Mouse (Mus musculus): ENCODE results near the gene Paip2b. TPM values are rescaled to one million over a fixed set of nuclear protein-coding genes. Genes with fewer than 3 reads are reported as not detected.

The Paip2b gene
- polyA plus RNA-seq (2015; fragmentation: Nextera tagmentation; extraction: Ambion mirVana), result 20.8 and 24.0 TPM in 2 replicates

DNA sequence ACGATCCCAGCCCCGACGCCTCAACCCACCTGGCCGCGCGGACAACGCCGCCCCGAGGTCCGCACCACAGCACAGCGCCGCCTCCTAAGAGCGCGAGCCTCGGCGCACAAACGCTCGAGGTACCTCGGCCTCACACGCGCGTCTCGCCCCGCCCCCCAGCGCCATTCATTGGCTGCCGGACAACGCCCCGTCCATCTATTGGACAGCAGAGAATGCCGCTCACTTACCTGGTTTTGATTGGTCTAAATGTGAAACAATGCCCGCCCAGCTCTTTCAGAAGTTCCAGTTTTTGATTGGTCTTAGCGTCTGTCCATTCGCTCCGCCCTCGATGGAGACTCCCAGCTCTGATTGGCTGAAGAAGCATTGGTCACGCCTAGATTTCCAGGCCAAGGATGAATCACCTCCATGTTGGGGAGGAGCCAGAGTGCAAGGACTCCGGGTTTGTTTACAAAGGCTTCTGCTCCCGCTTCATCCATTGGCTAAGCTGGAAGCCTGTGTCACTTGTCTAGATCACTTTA, at the start of gene Paip2b:
Paip2b (minus strand) TSS at position 136 of the 518 bp plus-strand sequence.
- H3K4me2 ChIP-seq, result peak within 1 kb of the TSS; percentile 79
- WGBS, result 0% methylated on average over 37 of the region's 37 CpGs
- no peaks in the 10 kb centered on the region for H3K9me3 ChIP-seq
- H3K4me1 ChIP-seq, result peaks cover 10% of the 10 kb centered on the region
- ATAC-seq (ENCODE audit: insufficient number of reproducible peaks, insufficient read depth, low FRiP score, low TSS enrichment, low read depth), result peak; percentile 99
- peak within 1 kb of the TSS; percentile 87 for H3K27ac ChIP-seq
- peaks cover 14% of the 10 kb centered on the region; the same call in 1 of the 2 replicates for H3K36me3 ChIP-seq
- peak within 1 kb of the TSS; percentile 74 for H3K4me3 ChIP-seq
- H3K27me3 ChIP-seq, result no peaks in the 10 kb centered on the region
- H3K9ac ChIP-seq, result peak within 1 kb of the TSS; percentile 85

DNA sequence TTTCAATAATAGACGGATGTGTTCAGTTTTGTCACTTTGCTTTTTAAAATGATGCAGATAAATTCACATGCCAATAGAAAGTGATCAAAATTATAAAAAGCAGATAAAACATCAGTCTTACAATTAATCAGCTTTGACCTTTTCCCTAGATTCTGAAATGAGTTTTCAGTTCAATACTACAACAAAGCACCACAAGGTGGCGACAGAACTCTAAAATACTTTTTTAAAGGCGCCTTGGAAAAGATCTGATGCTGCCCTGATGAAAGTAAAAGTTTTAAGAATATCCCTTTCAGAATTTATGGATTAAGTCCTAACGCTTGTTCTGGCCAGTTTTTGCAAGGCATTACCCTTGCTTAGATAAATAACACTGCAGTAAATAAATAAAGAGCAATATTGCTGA, 48.3 kb upstream of the Paip2b start:
- Histone ChIP-seq H3K4me3 (0 out of 2 replicates have a peak overlapping the region, but pooled peaks have one; percentile 9), H3K9ac (0 out of 2 replicates have a peak overlapping the region, but pooled peaks have one; percentile 27), H3K27me3 (no peaks in the 10 kb centered on the region), H3K4me2 (peak overlapping the region; percentile 37), H3K4me1 (no peaks in the 10 kb centered on the region), H3K27ac (no peak overlapping the region), H3K9me3 (no peaks in the 10 kb centered on the region), H3K36me3 (no peaks in the 10 kb centered on the region)
- 2% methylated on average over 4 of the region's 4 CpGs for WGBS
- ATAC-seq (ENCODE audit: insufficient number of reproducible peaks, insufficient read depth, low FRiP score, low TSS enrichment, low read depth), result no peak

DNA sequence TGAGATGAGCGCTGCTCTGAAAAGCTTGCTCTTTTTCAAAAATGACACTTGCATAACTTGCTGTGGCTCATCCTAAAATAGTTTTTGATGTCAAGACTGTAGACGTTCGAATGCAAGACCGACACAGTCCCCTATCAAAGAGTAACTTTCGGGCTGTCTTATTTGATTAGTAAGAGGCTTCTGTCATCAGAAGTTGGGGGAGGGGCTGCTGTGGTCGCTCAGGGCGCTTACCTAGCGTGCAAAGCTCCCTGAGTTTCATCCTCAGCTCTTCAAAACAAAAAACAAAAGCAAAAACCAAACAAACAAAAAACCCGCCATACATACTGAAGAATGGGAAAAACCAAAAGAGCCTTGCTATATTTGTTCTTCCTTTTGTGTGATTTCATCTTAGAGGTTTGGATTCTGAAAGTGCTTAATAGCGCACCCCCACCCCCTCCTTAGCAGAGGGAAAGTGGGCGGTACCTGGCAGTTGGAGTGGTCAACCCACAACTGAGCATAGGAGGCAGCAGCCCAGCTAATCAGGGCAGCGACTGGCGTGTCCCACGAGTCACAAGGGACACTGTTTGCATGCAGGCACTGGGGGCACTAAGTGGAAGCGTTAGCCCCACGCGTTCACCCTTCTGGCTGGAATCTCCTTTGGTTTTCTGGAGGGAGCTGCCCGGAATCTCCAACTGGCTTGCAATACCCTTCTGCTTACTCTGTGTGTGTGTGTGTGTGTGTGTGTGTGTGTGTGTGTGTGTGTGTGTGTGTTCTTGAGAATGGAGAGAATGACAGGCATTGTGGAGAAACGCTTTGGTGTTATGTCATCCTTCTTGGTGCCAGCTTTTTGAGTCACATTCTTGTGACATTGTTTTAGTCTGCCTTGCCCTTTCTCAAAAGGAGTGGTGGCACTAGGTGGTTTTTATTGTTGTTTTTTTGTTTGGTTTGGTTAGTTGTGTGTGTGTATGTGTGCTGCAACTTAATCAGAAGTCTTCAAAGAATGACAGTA, 36.4 kb upstream of the Paip2b start:
- no peak overlapping the region for H3K27ac ChIP-seq
- no peaks in the 10 kb centered on the region for H3K27me3 ChIP-seq
- H3K9ac ChIP-seq, result peak overlapping the region; percentile 67
- H3K9me3 ChIP-seq, result no peaks in the 10 kb centered on the region
- H3K4me1 ChIP-seq, result peaks cover 13% of the 10 kb centered on the region
- H3K36me3 ChIP-seq, result no peaks in the 10 kb centered on the region
- H3K4me2 ChIP-seq, result peak overlapping the region; percentile 100
- whole genome bisulfite sequencing, result 4% methylated on average over 19 of the region's 19 CpGs
- ATAC-seq (ENCODE audit: insufficient number of reproducible peaks, insufficient read depth, low FRiP score, low TSS enrichment, low read depth), result no peak
- H3K4me3 ChIP-seq, result peak overlapping the region; percentile 60

DNA sequence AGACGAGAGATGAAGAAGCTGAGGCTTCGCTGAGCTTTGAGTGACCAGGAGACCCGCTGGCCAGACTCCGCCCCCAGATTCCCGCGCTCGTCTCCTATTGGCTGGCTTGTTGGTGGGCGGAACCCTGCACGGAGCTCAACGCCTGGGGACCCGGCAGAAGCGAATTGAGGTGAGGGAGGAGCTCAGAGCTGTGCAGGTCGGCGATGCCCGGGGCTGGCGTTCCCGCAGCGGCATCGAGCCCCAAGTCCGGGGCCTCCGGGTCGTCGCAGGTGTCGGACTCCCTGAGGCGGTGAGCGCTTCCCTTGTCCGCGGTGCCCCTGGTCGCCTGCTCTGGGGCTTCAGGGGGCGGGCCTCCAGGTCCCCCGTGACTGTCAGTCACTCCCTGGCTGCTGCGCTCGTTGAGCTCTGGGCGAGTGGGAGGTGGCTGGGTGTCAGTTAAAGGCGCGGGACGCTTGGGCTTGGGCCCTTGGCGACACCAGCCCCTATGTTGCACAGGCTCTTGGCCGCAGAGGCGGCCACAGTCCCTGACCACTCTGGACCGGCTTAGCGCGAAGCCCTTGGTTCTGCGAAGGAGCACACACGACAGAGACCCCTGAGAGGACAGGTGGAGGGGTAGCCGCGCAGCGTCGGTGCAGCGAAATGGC, 35.5 kb upstream of the Paip2b start, which contains the start of gene Zfp638:
Zfp638 (plus strand) TSS at position 156 of the 644 bp plus-strand sequence.
- Histone ChIP-seq H3K27me3 (no peaks in the 10 kb centered on the region), H3K4me2 (peak within 1 kb of the TSS; percentile 100), H3K4me1 (peaks cover 13% of the 10 kb centered on the region), H3K9me3 (no peaks in the 10 kb centered on the region), H3K27ac (no peak within 1 kb of the TSS), H3K4me3 (peak within 1 kb of the TSS; percentile 60), H3K9ac (peak within 1 kb of the TSS; percentile 67), H3K36me3 (no peaks in the 10 kb centered on the region)
- WGBS, result under 1% methylated on average over 50 of the region's 50 CpGs
- peak; percentile 89 for ATAC-seq (ENCODE audit: insufficient number of reproducible peaks, insufficient read depth, low FRiP score, low TSS enrichment, low read depth)

DNA sequence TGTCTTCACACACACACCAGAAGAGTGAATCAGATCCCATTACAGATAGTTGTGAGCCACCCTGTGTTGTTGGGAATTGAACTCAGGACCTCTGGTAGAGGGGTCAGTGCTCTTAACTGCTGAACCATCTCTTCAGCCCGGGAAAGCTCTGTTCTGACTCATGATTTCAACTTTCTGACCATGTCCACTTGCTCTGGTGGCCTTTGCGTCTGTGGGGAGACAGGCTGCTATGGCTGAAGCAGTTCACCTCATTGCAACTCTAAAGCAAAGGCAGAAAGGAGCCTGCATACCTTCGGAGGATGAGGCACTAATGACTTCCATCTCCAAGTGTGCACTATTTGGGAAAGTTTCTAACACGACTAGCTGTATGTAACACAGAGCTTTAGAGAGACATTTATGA, 34.9 kb upstream of the Paip2b start:
- no peak for ATAC-seq (ENCODE audit: insufficient number of reproducible peaks, insufficient read depth, low FRiP score, low TSS enrichment, low read depth)
- 34% methylated on average over 4 of the region's 4 CpGs for WGBS
- Histone ChIP-seq H3K27ac (no peak overlapping the region), H3K27me3 (no peaks in the 10 kb centered on the region), H3K4me1 (peaks cover 13% of the 10 kb centered on the region), H3K4me2 (peak overlapping the region; percentile 100), H3K9ac (no peak overlapping the region), H3K36me3 (no peaks in the 10 kb centered on the region), H3K4me3 (peak overlapping the region; percentile 60), H3K9me3 (no peaks in the 10 kb centered on the region)

DNA sequence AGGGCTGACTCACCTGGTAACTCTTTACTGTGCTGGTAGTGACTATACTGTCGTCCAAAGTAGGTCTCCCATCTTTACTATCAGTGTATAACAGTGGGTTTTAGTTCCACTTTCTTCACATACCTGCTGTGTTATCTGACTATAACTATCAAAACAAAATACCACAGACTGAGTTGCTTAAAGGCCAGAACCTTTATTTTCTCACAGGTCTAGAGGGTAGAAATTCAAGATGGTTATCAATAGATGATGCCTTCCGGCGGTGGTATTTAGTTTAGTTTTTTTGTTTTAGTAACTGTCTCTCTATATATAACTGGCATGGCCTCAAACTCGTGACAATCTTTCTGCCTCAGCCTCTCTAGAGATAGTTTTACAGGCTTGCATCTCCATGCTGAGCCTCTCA, 32.0 kb upstream of the Paip2b start:
- Histone ChIP-seq H3K4me1 (peaks cover 13% of the 10 kb centered on the region), H3K27ac (no peak overlapping the region), H3K9ac (no peak overlapping the region), H3K4me3 (no peak overlapping the region), H3K27me3 (no peaks in the 10 kb centered on the region), H3K36me3 (no peaks in the 10 kb centered on the region), H3K4me2 (no peak overlapping the region), H3K9me3 (no peaks in the 10 kb centered on the region)
- WGBS, result 70% methylated on average over 4 of the region's 4 CpGs
- ATAC-seq (ENCODE audit: insufficient number of reproducible peaks, insufficient read depth, low FRiP score, low TSS enrichment, low read depth), result no peak

DNA sequence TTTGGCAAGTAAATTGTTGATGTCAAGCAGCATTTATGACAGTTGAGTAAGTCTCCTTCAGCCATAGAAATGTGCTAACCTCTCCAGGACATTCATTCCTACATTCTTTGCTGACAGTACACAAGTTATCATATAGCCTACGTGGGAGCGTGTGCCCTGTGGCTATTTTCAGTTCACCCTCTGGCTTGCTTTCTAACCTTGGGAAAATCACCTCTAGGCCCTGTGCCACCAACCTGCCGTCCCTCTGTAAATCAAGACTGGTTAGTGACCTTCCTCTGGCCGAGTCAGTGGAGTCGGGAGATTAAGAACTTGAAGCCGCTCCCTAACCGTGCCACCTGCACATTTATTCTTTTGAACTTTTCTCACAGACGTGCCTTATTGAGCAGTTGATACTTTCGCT, 28.5 kb upstream of the Paip2b start:
- Histone ChIP-seq H3K4me3 (no peak overlapping the region), H3K27ac (no peak overlapping the region), H3K4me1 (no peaks in the 10 kb centered on the region), H3K27me3 (no peaks in the 10 kb centered on the region), H3K9ac (no peak overlapping the region), H3K4me2 (no peak overlapping the region), H3K9me3 (no peaks in the 10 kb centered on the region), H3K36me3 (no peaks in the 10 kb centered on the region)
- 84% methylated on average over 9 of the region's 9 CpGs for WGBS
- no peak for ATAC-seq (ENCODE audit: insufficient number of reproducible peaks, insufficient read depth, low FRiP score, low TSS enrichment, low read depth)

DNA sequence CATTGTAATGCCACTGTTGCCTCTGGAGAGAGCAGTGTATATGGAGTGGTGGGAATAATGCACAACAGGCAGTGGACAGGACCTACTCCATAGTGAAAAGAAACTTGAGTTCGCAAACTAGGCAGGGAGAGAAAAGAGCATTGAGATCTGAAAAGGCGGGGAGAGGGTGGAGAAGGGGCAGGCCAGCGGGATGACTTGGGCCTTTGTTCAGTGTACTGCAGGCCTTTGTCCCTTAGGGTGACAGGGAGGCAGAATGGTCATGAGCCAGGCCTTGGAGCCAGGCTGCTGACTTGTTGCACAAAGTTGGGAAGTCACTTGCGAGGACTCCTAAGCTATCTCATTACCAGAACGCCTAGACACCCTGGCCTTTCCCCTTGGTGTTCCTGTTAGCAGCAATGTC, 25.9 kb upstream of the Paip2b start:
- no peaks in the 10 kb centered on the region for H3K27me3 ChIP-seq
- no peaks in the 10 kb centered on the region for H3K36me3 ChIP-seq
- no peaks in the 10 kb centered on the region for H3K9me3 ChIP-seq
- H3K9ac ChIP-seq, result no peak overlapping the region
- no peak overlapping the region for H3K4me3 ChIP-seq
- H3K4me2 ChIP-seq, result no peak overlapping the region
- H3K27ac ChIP-seq, result no peak overlapping the region
- ATAC-seq (ENCODE audit: insufficient number of reproducible peaks, insufficient read depth, low FRiP score, low TSS enrichment, low read depth), result no peak
- 36% methylated on average over 5 of the region's 5 CpGs for WGBS
- H3K4me1 ChIP-seq, result no peaks in the 10 kb centered on the region

DNA sequence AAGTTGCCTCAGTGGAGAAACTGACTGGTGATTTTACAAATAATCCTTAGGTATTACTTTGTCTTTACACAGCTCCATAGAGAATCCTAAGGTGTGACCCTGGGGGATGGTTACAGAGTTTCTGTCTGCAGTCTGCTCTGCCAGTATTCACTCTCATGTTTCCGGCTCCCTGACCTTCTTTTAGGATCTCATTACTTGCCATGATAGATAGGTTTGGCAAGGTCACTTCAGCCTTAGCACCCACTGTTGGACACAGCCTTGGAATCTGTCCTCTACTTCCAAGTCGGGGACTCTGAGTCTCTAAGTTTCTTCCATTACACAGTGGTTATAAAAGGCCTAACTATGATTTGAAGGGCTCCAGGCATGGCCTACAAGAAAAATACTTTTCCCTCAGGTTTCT, 17.9 kb upstream of the Paip2b start:
- no peak overlapping the region for H3K4me2 ChIP-seq
- no peak overlapping the region for H3K27ac ChIP-seq
- no peak overlapping the region for H3K9ac ChIP-seq
- 84% methylated on average over 2 of the region's 2 CpGs for WGBS
- H3K4me1 ChIP-seq, result no peaks in the 10 kb centered on the region
- H3K36me3 ChIP-seq, result no peaks in the 10 kb centered on the region
- H3K4me3 ChIP-seq, result no peak overlapping the region
- H3K27me3 ChIP-seq, result no peaks in the 10 kb centered on the region
- no peaks in the 10 kb centered on the region for H3K9me3 ChIP-seq
- ATAC-seq (ENCODE audit: insufficient number of reproducible peaks, insufficient read depth, low FRiP score, low TSS enrichment, low read depth), result no peak

DNA sequence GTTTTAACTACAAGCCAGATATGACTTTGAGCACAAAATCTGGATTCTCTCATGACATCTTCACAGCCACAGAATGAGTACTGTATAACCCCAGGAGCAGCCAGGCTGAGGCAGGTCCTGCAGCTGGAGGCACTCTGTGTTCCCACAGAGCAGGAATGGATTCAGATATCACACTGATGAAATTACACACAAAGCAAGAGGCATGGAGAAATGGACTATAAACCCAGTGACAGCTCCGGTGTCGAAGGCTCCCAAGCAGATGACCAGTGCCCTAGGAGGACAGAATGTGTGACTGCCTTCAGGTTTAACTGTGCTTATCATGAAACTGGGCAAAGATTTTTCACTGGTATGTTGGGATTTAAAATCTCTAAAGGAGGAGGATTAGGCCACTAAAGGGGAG, 14.6 kb upstream of the Paip2b start:
- Histone ChIP-seq H3K4me3 (no peak overlapping the region), H3K27ac (no peak overlapping the region), H3K9me3 (no peaks in the 10 kb centered on the region), H3K36me3 (no peaks in the 10 kb centered on the region), H3K4me2 (no peak overlapping the region), H3K27me3 (no peaks in the 10 kb centered on the region), H3K4me1 (no peaks in the 10 kb centered on the region), H3K9ac (no peak overlapping the region)
- WGBS, result 86% methylated on average over 2 of the region's 2 CpGs
- ATAC-seq (ENCODE audit: insufficient number of reproducible peaks, insufficient read depth, low FRiP score, low TSS enrichment, low read depth), result no peak

DNA sequence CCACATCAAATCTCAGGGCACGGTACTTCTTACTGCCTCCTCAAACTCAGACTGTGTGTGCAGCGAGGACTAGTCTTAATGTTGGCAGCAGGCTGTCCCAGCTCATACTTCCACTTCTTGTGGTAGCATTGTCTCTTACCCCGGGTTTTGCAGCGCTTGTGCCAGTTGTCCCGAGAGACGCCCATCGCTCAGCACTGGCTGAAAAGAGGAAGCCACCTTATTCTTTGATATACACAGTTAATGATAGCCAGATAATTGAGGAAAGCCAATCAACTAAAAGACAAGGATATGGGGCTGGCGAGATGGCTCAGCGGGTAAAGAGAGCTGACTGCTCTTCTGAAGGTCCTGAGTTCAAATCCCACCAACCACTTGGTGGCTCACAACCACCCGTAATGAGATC, 13.4 kb upstream of the Paip2b start:
- H3K36me3 ChIP-seq, result no peaks in the 10 kb centered on the region
- WGBS, result 90% methylated on average over 10 of the region's 10 CpGs
- no peak overlapping the region for H3K27ac ChIP-seq
- H3K27me3 ChIP-seq, result no peaks in the 10 kb centered on the region
- H3K9ac ChIP-seq, result no peak overlapping the region
- H3K4me1 ChIP-seq, result no peaks in the 10 kb centered on the region
- no peaks in the 10 kb centered on the region for H3K9me3 ChIP-seq
- H3K4me2 ChIP-seq, result no peak overlapping the region
- no peak for ATAC-seq (ENCODE audit: insufficient number of reproducible peaks, insufficient read depth, low FRiP score, low TSS enrichment, low read depth)
- no peak overlapping the region for H3K4me3 ChIP-seq

Data from embryonic facial prominence, embryonic 13.5 days (tissue).